Mouse (Mus musculus): ENCODE results near the gene Adamts13.
A peak's percentile ranks its signal among the peaks of the same experiment; 100 is the strongest.

DNA sequence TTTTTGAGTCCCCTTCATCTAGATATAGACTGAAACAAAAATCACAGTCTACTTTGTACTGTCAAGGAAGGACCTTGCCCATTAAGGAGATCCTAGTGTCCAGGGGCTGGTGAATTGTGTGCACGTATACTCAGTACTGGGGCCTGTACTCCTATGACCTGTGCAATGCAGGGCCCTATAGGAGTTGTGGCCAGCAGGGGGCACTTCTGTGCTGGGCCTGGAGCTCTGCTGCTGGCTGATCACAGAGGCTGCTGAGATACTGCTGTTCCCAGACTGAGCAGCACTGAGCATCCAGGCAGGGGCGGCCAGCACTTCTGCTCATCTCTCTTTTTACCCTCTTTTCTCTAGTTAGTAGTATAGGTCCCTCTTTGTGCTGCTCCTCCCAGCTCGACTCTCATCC, 70.2 kb downstream of the Adamts13 start:
- peak; percentile 95 for TF ChIP-seq CTCF (IDR thresholded peaks at IDR 0.05; ENCODE audit: low read depth)
- TF ChIP-seq EP300 (IDR thresholded peaks at IDR 0.05; ENCODE audit: low read depth), result no peak

All from heart, postnatal 0 days (tissue).